Mouse (Mus musculus): ENCODE measurements around the gene Gcfc2. TPM values are rescaled to one million over a fixed set of nuclear protein-coding genes. Genes with fewer than 3 reads are reported as not detected.

Gcfc2 gene
- polyA plus RNA-seq, 1 experiment from 2014 or later = 7.6 TPM

GRCm38 (mm10) chr6:81941718-81942117 is 18.2 kb downstream of the Gcfc2 start:
- 91% methylated on average over 5 of the region's 5 CpGs for WGBS
- no peak overlapping the region for H3K4me2 ChIP-seq (ENCODE audit: low read length)
- H3K27me3 ChIP-seq (ENCODE audit: control insufficient read depth, insufficient read depth, low read depth, low read length) = no peaks in the 10 kb centered on the region
- H3K36me3 ChIP-seq (ENCODE audit: control insufficient read depth, insufficient read depth, low read length) = peaks cover 34% of the 10 kb centered on the region
- H3K9ac ChIP-seq (ENCODE audit: low read depth, low read length) = no peak overlapping the region
- H3K27ac ChIP-seq (ENCODE audit: low read length) = no peak overlapping the region
- H3K4me1 ChIP-seq (ENCODE audit: control insufficient read depth, insufficient read depth, low read length) = no peaks in the 10 kb centered on the region
- H3K4me3 ChIP-seq (ENCODE audit: low read depth, low read length) = no peak overlapping the region
- no peak for ATAC-seq
- no peaks in the 10 kb centered on the region for H3K9me3 ChIP-seq (replicated peaks; ENCODE audit: control insufficient read depth, low read length, poor library complexity, severe bottlenecking)

DNA sequence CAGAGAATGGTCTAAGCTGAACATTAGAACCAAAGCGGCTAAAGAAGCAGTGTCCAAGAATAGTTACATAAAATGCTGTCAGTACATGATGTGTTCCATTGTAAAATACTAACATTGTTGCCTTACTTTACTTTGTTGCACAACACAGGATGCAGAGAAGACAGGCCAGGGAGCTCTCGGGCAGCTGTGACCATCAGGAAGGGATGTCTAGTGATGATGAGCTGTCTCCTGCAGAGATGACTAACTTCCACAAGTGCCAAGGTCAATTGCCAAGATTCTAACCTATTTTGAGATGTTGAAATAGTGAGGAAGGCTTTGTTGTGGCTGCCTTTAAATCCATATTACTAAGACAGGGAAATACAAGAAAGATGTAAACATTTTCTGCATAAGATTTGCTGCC is 19.8 kb downstream of the Gcfc2 start:
- WGBS = 92% methylated on average over 2 of the region's 2 CpGs
- no peaks in the 10 kb centered on the region for H3K27me3 ChIP-seq (ENCODE audit: control insufficient read depth, insufficient read depth, low read depth, low read length)
- peaks cover 34% of the 10 kb centered on the region for H3K36me3 ChIP-seq (ENCODE audit: control insufficient read depth, insufficient read depth, low read length)
- no peaks in the 10 kb centered on the region for H3K4me1 ChIP-seq (ENCODE audit: control insufficient read depth, insufficient read depth, low read length)
- no peak overlapping the region for H3K9ac ChIP-seq (ENCODE audit: low read depth, low read length)
- no peaks in the 10 kb centered on the region for H3K9me3 ChIP-seq (replicated peaks; ENCODE audit: control insufficient read depth, low read length, poor library complexity, severe bottlenecking)
- no peak overlapping the region for H3K27ac ChIP-seq (ENCODE audit: low read length)
- no peak overlapping the region for H3K4me2 ChIP-seq (ENCODE audit: low read length)
- no peak for ATAC-seq
- H3K4me3 ChIP-seq (ENCODE audit: low read depth, low read length) = no peak overlapping the region

DNA sequence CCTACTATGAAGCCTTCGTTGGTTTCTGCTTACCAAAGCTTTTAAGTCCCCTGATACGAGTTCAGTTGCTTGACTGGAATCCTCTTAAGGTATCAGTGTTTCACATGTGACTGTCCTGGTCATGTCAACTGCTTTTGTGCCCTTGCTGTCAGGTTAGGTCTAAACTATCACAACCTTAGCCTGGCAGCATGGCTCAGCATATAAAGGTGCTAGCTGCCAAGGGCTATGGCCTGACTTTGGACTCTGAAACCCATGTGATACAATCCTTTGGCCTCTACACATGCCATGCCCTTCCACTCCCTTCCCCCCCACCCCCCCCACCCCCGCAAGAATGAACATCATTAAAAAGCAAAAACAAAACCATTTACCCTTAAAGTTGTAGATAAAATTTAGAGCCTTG is 21.0 kb downstream of the Gcfc2 start:
- Histone ChIP-seq H3K27ac (ENCODE audit: low read length) (no peak overlapping the region), H3K9ac (ENCODE audit: low read depth, low read length) (no peak overlapping the region), H3K4me2 (ENCODE audit: low read length) (no peak overlapping the region), H3K27me3 (ENCODE audit: control insufficient read depth, insufficient read depth, low read depth, low read length) (no peaks in the 10 kb centered on the region), H3K4me3 (ENCODE audit: low read depth, low read length) (no peak overlapping the region), H3K36me3 (ENCODE audit: control insufficient read depth, insufficient read depth, low read length) (peaks cover 36% of the 10 kb centered on the region), H3K9me3 (replicated peaks; ENCODE audit: control insufficient read depth, low read length, poor library complexity, severe bottlenecking) (no peaks in the 10 kb centered on the region), H3K4me1 (ENCODE audit: control insufficient read depth, insufficient read depth, low read length) (no peaks in the 10 kb centered on the region)
- 86% methylated on average over 3 of the region's 3 CpGs for WGBS
- no peak for ATAC-seq

GRCm38 (mm10) chr6:81946906-81947305 is 23.4 kb downstream of the Gcfc2 start:
- WGBS = 97% methylated on average over 6 of the region's 6 CpGs

DNA sequence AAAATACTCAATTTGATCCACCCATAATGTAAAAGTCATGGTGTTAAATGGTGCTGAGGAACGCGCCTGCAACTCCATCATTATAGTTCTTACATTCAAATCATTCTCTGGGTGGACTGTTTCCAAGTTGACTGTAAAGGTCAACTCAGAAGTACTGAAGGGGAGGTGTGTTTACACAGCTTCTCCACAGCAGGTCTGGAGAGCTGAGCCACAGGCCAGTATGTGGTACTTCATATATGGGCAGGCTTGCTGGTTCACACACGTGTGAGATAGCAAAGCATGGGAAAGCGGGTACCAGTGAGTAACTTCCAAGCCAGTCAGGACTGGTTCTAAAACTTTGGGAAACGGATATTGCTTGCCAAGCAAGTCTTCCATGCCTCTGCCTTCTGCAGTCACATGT is 31.7 kb downstream of the Gcfc2 start:
- WGBS = 93% methylated on average over 5 of the region's 5 CpGs
- no peak overlapping the region for H3K27ac ChIP-seq (ENCODE audit: low read length)
- no peak for ATAC-seq
- H3K4me1 ChIP-seq (ENCODE audit: control insufficient read depth, insufficient read depth, low read length) = no peaks in the 10 kb centered on the region
- peaks cover 28% of the 10 kb centered on the region for H3K36me3 ChIP-seq (ENCODE audit: control insufficient read depth, insufficient read depth, low read length)
- H3K4me3 ChIP-seq (ENCODE audit: low read depth, low read length) = no peak overlapping the region
- no peak overlapping the region for H3K4me2 ChIP-seq (ENCODE audit: low read length)
- no peak overlapping the region for H3K9ac ChIP-seq (ENCODE audit: low read depth, low read length)
- no peaks in the 10 kb centered on the region for H3K27me3 ChIP-seq (ENCODE audit: control insufficient read depth, insufficient read depth, low read depth, low read length)
- H3K9me3 ChIP-seq (replicated peaks; ENCODE audit: control insufficient read depth, low read length, poor library complexity, severe bottlenecking) = no peaks in the 10 kb centered on the region

More at GRCm38 (mm10) chr6:81946906-81947305, 23.4 kb downstream of the Gcfc2 start:
- Histone ChIP-seq H3K4me3 (ENCODE audit: low read depth, low read length) (no peak overlapping the region), H3K9me3 (replicated peaks; ENCODE audit: control insufficient read depth, low read length, poor library complexity, severe bottlenecking) (no peaks in the 10 kb centered on the region), H3K4me2 (ENCODE audit: low read length) (no peak overlapping the region), H3K4me1 (ENCODE audit: control insufficient read depth, insufficient read depth, low read length) (no peaks in the 10 kb centered on the region), H3K36me3 (ENCODE audit: control insufficient read depth, insufficient read depth, low read length) (peaks cover 34% of the 10 kb centered on the region), H3K9ac (ENCODE audit: low read depth, low read length) (no peak overlapping the region), H3K27me3 (ENCODE audit: control insufficient read depth, insufficient read depth, low read depth, low read length) (no peaks in the 10 kb centered on the region), H3K27ac (ENCODE audit: low read length) (no peak overlapping the region)
- no peak for ATAC-seq

DNA sequence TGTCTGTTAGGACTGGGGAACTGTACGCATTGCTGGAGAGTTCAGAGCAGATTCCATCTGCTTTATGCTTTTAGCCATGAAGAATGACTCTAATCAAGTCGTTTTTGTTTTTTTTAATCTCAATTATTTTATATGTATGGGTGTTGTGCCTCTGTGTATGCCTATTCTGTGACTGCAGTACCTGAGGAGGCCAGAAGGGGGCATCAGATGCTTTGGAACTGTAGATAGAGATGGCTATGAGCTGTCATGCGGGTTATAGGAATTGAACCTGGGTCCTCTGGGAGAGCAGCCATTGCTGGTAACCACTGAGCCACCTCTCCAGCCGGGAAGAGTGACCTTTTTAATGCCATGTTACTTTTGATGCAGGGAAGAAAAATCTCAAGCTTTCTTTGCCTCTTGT is 32.9 kb downstream of the Gcfc2 start:
- Histone ChIP-seq H3K9me3 (replicated peaks; ENCODE audit: control insufficient read depth, low read length, poor library complexity, severe bottlenecking) (no peaks in the 10 kb centered on the region), H3K36me3 (ENCODE audit: control insufficient read depth, insufficient read depth, low read length) (peaks cover 29% of the 10 kb centered on the region), H3K27ac (ENCODE audit: low read length) (no peak overlapping the region), H3K4me3 (ENCODE audit: low read depth, low read length) (no peak overlapping the region), H3K27me3 (ENCODE audit: control insufficient read depth, insufficient read depth, low read depth, low read length) (no peaks in the 10 kb centered on the region), H3K4me1 (ENCODE audit: control insufficient read depth, insufficient read depth, low read length) (no peaks in the 10 kb centered on the region), H3K9ac (ENCODE audit: low read depth, low read length) (no peak overlapping the region), H3K4me2 (ENCODE audit: low read length) (no peak overlapping the region)
- WGBS = 94% methylated on average over 4 of the region's 4 CpGs
- no peak for ATAC-seq

DNA sequence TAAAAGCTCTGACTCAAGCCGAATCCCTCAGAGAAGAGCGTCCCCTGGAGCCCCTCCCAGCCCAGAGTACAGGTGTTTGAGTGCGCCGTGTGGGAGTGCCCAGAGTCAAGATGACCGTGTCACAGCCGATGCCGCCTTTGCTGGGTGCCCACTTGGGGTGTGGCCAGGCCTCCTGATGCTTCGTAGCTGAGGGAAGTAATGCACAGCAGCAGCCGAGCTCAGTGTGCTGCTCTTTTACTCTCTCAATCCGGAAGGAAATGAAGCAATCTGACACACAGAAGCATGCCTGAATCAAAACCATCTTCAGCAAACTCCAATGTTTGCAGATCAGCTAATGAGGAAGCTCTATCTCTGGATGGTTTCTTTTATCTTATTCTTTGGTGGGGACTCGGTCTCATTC is 34.5 kb downstream of the Gcfc2 start:
- no peaks in the 10 kb centered on the region for H3K4me1 ChIP-seq (ENCODE audit: control insufficient read depth, insufficient read depth, low read length)
- no peaks in the 10 kb centered on the region for H3K27me3 ChIP-seq (ENCODE audit: control insufficient read depth, insufficient read depth, low read depth, low read length)
- no peak overlapping the region for H3K9ac ChIP-seq (ENCODE audit: low read depth, low read length)
- no peak overlapping the region for H3K4me3 ChIP-seq (ENCODE audit: low read depth, low read length)
- H3K4me2 ChIP-seq (ENCODE audit: low read length) = no peak overlapping the region
- no peak for ATAC-seq
- H3K36me3 ChIP-seq (ENCODE audit: control insufficient read depth, insufficient read depth, low read length) = peaks cover 31% of the 10 kb centered on the region
- no peak overlapping the region for H3K27ac ChIP-seq (ENCODE audit: low read length)
- 93% methylated on average over 11 of the region's 11 CpGs for WGBS
- H3K9me3 ChIP-seq (replicated peaks; ENCODE audit: control insufficient read depth, low read length, poor library complexity, severe bottlenecking) = no peaks in the 10 kb centered on the region

DNA sequence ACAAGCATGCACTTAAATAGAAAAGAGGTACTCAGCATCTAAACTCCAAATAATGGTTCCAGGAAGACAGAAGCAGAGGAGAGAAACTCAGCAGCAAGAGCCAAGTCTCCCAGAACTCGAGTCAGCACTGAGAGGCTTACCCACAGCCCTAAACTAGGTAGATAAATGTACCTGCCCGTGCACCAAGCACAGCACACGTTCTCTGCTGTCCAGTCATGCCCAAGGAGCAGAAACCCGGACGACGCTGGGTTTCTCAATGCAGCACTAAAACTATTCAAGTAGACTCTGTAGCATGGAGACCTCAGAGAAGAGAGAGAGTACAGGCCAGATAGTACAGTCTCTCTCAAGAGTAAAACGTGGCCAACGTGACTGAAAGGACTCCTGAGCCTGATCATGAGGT is 36.4 kb downstream of the Gcfc2 start:
- WGBS = 93% methylated on average over 8 of the region's 8 CpGs
- peaks cover 33% of the 10 kb centered on the region for H3K36me3 ChIP-seq (ENCODE audit: control insufficient read depth, insufficient read depth, low read length)
- no peak for ATAC-seq
- no peak overlapping the region for H3K4me3 ChIP-seq (ENCODE audit: low read depth, low read length)
- H3K4me2 ChIP-seq (ENCODE audit: low read length) = no peak overlapping the region
- H3K9me3 ChIP-seq (replicated peaks; ENCODE audit: control insufficient read depth, low read length, poor library complexity, severe bottlenecking) = no peaks in the 10 kb centered on the region
- H3K4me1 ChIP-seq (ENCODE audit: control insufficient read depth, insufficient read depth, low read length) = peaks cover 5% of the 10 kb centered on the region
- H3K27me3 ChIP-seq (ENCODE audit: control insufficient read depth, insufficient read depth, low read depth, low read length) = no peaks in the 10 kb centered on the region
- H3K27ac ChIP-seq (ENCODE audit: low read length) = no peak overlapping the region
- H3K9ac ChIP-seq (ENCODE audit: low read depth, low read length) = no peak overlapping the region

GRCm38 (mm10) chr6:81960284-81960683 is 36.8 kb downstream of the Gcfc2 start:
- H3K4me2 ChIP-seq (ENCODE audit: low read length) = no peak overlapping the region
- no peak overlapping the region for H3K27ac ChIP-seq (ENCODE audit: low read length)
- no peaks in the 10 kb centered on the region for H3K27me3 ChIP-seq (ENCODE audit: control insufficient read depth, insufficient read depth, low read depth, low read length)
- no peak overlapping the region for H3K4me3 ChIP-seq (ENCODE audit: low read depth, low read length)
- peaks cover 33% of the 10 kb centered on the region for H3K36me3 ChIP-seq (ENCODE audit: control insufficient read depth, insufficient read depth, low read length)
- 91% methylated on average over 1 of the region's 1 CpGs for WGBS
- no peak for ATAC-seq
- H3K9me3 ChIP-seq (replicated peaks; ENCODE audit: control insufficient read depth, low read length, poor library complexity, severe bottlenecking) = no peaks in the 10 kb centered on the region
- H3K4me1 ChIP-seq (ENCODE audit: control insufficient read depth, insufficient read depth, low read length) = peaks cover 9% of the 10 kb centered on the region
- no peak overlapping the region for H3K9ac ChIP-seq (ENCODE audit: low read depth, low read length)
